Mouse (Mus musculus) cortical plate, adult 2 months (tissue): ENCODE results near the gene Pramef8.

Experiments
- CTCF ChIP-seq: fragments of 200-500 bp; IDR thresholded peaks from 2 replicates; pipeline ENCODE4 v1.5.1; 2011; ENCODE audit warnings: mild to moderate bottlenecking, control low read depth, low read length; ENCODE audit not compliant: insufficient read depth; ENCODE audit errors: extremely low read depth
- POLR2A ChIP-seq: fragments of 200-500 bp; IDR thresholded peaks from 2 replicates; pipeline ENCODE4 v1.6.1; 2011; ENCODE audit warnings: mild to moderate bottlenecking, low read length, control low read depth; ENCODE audit not compliant: insufficient read depth; ENCODE audit errors: extremely low read depth

DNA sequence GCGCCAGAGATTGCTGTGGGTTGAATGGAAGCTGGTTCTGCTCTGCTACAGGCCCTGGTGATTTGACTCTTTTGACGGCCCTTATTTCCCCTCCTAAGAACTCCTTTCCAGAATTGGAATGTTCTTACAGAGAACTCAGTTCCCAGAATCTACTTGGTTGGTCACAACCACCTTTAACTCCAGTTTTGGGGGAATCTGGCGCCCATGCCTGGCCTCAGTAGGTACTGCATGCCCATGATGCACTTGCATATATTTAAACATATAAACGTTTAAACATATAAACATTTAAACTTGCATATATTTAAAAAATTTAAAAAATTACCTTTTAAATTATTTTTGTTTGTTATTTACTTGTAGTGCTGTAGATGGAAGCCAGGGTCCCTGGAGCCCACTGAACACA, 28.6 kb upstream of the Pramef8 start:
- TF ChIP-seq CTCF (peak; percentile 28; the same call in 1 of the 2 replicates), POLR2A (no peak)
